Mouse (Mus musculus) brain, embryonic 14.5 days (tissue): ENCODE measurements at regions not wholly inside any gene's neighbourhood (a gene's known extent, or its start where the extent isn't known, plus 50 kb on each side); places are given as distances from the start of the nearest gene placed in this dataset.
A peak's percentile ranks its signal among the peaks of the same experiment; 100 is the strongest.

Experiments
- DNase-seq: peaks from one replicate; pipeline ENCODE4 v3.0.0-alpha.2; 2011; ENCODE audit warnings: low read depth
- CTCF ChIP-seq: fragments of 200-500 bp; IDR thresholded peaks from 2 replicates; pipeline ENCODE4 v1.5.1; 2012; ENCODE audit warnings: inconsistent platforms, mild to moderate bottlenecking, moderate library complexity, borderline replicate concordance; ENCODE audit not compliant: insufficient read depth, insufficient read length; ENCODE audit errors: extremely low read depth
- POLR2A ChIP-seq: fragments of 200-500 bp; IDR thresholded peaks from 2 replicates; pipeline ENCODE4 v1.6.1; 2012; ENCODE audit warnings: mild to moderate bottlenecking, inconsistent platforms, borderline replicate concordance; ENCODE audit not compliant: poor library complexity, insufficient read depth, insufficient read length, severe bottlenecking; ENCODE audit errors: extremely low read depth

GRCm38 (mm10) chr1:159156428-159156827 lies 75.7 kb upstream of the Cop1 start:
- TF ChIP-seq POLR2A = no peak
- TF ChIP-seq CTCF = no peak
- DNase-seq = no peak

GRCm38 (mm10) chr1:159160035-159160960 lies 71.8 kb upstream of the Cop1 start:
- no peak for TF ChIP-seq POLR2A
- TF ChIP-seq CTCF = no peak
- no peak for DNase-seq

GRCm38 (mm10) chr1:159163113-159163885 lies 68.8 kb upstream of the Cop1 start:
- DNase-seq = peak; percentile 81
- TF ChIP-seq CTCF (no peak), POLR2A (no peak)

GRCm38 (mm10) chr1:159182031-159182430 lies 50.1 kb upstream of the Cop1 start:
- TF ChIP-seq POLR2A (no peak), CTCF (no peak)

More at GRCm38 (mm10) chr1:159182031-159182430, 50.1 kb upstream of the Cop1 start:
- DNase-seq = no peak
